Mouse (Mus musculus) A20 (cell line): ENCODE measurements around the gene 1700080O16Rik.

Experiments used
- DNase-seq: peaks from one replicate; pipeline ENCODE4 v3.0.0-alpha.2; 2011; ENCODE audit warnings: low read depth, low spot score

The 1700080O16Rik gene

DNA sequence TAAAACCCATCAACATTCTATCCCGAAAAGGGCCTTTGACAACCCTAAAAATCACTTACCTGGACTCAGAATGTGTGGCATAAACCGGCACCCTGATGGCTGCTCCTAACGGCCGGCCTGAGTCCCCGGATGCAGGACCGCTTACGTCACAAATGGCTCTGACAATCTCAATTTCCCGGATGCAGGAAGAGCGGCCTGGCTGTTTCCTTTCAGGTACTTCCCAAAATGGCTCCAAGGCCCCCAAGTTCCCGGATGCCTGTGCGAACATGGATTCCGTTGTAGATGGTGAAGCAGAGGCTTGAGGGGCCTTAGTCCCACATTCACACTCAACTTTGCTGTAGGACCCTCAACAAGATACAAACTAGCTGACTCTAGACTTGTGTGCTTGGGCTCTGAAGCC lies at the start of gene 1700080O16Rik:
1700080O16Rik (minus strand) TSS at position 101 of the 400 bp plus-strand sequence.
- DNase-seq, result no peak

DNA sequence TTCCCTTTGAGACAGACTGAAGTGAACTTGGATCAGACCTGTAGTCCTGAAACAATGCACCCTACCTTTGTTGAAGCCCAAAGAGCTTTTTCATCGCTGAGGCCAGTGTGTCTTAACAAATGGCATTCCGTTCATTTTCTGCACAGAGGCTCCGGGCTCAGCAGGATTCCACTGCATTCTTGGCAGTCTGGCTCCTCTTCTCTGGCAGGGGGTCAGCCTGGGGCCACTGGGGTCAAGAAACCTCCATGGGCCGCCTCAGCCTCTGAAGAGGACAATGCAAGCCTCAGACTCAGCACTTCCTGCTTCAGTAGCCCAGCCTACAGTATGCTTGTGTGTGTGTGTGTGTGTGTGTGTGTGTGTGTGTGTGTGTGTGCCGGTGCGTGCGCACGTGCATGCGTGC lies 45.1 kb upstream of the 1700080O16Rik start:
- DNase-seq, result no peak

DNA sequence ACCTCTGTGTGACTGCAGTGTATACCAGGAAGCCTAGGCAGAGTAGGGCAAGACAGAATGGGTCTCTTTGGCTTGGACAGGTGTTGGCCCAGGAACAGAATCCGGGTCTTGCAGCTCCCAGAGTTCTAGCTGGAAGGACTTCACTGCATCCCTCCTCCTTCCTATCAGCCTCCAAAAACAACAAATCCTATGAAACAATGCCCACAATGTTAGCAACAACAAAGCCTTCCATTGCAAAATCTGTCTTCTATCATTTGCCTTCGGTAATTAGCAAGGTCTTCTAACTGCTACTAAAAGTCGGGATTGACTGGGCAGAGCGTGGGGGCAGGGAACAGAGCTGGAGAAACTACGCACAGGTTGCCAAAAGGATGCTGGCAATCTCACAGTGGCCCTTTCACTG lies 27.5 kb upstream of the 1700080O16Rik start:
- no peak for DNase-seq

DNA sequence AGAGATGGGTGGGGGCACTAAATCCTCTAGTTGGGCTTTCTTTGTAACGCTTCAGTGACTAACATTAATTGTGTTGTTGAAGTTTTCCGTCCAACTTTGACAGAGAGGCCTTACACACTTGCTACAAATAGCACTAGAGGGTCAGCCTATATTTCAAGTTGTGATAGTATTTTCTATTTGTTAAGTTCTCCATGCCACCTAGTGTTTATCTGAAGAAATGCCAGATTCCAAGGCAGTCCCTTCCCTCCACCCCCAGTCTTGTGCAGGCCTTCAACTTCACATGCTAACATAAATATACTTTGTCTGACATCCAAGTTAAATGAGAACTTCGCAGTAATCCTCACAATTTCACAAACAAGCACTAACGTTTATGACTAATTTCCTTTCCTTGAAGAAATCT lies 26.9 kb upstream of the 1700080O16Rik start:
- no peak for DNase-seq

DNA sequence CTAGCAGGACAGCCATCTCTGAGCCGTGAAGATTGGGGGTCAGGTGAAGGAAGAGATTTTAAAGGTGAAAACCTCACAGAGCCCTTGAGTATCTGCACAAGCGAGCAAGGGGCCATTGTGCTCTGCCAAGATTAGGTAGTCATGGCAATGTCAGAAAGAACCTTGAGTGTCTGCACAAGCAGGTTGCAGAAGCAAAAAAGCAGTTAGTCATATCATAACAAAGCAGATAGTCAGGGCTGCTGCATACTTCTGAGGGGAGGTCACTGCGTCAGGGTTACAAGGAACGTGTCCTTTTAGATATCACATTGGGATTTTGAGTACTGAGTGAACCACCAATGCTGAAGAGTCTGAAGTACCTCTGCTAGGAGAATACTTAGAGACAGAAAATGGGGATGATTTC lies 3.8 kb upstream of the 1700080O16Rik start:
- DNase-seq, result no peak

DNA sequence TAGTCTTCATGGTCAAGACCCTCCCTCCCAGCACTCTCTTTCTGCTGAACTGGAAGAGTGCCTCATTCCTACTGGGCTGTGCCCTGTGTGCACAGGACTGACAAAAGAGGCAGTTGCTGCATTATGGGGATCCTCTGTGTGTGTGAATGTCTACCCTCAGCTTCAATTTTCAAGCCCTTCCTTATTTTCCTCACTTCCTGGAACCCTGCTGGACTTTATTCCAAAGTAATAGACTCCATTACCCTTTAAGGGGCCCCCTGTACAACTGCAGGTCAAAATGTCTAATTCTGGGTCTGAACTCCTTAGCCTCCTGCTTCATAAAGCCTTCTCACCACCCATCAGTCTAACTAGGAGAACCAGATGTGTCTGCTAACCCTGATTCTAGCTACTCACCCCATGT lies 2.0 kb upstream of the 1700080O16Rik start:
- no peak for DNase-seq

DNA sequence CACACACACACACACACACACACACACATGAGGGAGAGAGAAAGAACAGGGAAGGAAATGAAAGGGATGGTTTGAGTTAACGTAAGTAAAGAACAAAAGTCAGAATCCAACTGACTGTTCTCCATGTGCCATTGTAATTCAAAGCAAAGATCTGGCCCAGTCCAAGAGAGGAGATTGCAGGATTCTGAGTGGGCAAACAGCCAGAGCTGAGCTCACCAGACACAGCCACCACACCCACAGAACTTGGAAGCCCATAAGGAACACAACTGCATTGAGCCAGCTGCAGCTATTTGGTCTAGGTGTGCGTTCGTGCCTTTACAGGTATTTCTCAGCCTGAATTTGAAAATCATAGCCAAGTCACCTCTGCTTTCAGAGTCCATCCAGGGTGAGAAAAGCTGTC lies 24.5 kb downstream of the 1700080O16Rik start:
- DNase-seq, result no peak

DNA sequence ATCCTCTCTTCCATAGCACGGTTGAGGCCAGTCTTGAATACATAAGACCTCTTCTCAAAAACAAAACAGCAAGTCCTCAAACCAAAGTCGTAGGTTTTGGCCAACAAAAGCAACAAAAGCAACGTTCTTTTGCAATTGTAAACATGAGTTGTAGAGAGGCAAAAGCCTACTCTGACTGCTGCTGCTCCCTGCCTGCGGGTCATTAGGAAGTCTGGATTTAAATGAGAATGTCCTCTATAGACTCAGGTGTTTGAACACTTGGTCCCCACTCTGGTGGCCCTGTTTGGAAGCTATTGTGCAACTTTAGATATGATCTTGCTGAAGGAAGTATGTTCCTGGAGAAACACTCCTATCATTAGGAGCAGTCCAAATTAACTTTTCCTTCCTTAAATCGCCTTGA lies 34.5 kb downstream of the 1700080O16Rik start:
- DNase-seq, result no peak

DNA sequence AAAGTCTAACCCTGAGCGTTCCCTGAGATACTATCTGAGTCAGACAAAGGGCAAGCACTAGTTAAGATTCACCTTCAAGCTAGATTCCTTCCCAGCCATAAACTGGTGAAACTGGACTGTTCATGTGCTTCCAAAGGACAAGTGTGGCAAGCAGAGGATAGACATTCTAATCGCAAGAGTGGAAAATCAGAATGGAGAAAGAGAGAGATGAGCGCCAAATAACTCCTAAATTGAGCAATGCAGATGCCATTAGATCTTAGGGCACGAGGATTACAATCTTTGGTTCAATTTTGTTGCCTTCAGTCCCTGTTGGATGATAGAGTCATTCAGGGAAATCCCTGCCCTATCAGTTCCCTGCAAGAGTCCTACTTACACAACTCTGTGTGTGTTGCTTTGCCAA lies 53.5 kb downstream of the 1700080O16Rik start:
- no peak for DNase-seq
